Mouse (Mus musculus) 416B (cell line): ENCODE results near the gene Nosip.
"Not testable (repeated sequence)": the region's sequence is repeated elsewhere in the genome, so short reads cannot be mapped to it uniquely, and the experiment has no call there.

Experiments
- DNase-seq: peaks from one replicate; pipeline ENCODE4 v3.0.0; 2011; ENCODE audit warnings: low read depth

Nosip gene

DNA sequence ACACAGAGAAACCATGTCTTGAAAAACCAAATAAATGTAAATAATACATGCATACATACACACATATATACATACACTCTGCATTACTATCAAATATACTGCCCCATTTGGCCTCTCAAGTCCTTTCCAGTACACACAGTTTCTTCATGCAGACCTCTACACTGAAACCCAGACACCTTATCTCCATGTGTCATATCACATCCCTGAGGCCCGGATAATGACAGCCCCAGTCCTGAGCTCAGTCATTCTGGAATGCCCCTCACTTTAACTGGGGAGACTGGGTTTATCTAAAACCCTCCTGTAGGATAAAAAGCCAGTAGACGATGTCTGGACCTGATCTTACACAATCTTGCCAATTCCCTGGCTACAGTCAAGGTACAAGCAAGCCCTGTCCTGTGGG lies 51.2 kb downstream of the Nosip start:
- no peak for DNase-seq

DNA sequence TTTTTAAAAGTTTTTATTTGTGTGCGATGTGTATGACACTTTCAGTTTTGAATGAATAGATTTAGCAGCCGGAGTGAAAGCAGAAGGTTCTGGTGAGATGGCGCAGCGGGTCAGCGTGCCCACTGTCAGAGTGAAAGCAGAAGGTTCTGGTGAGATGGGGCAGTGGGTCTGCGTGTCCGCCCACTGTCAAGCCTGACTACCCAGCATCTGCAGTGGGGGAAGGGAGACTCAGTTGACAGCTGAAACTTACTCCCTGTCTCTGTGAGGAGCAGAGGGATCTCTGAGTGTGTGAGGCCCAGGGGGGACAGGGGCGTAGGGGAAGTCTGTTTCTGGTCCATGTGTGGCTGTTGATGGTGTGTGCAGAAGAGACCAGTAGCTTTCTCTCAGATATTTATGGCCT lies 55.3 kb downstream of the Nosip start:
- DNase-seq = no peak

DNA sequence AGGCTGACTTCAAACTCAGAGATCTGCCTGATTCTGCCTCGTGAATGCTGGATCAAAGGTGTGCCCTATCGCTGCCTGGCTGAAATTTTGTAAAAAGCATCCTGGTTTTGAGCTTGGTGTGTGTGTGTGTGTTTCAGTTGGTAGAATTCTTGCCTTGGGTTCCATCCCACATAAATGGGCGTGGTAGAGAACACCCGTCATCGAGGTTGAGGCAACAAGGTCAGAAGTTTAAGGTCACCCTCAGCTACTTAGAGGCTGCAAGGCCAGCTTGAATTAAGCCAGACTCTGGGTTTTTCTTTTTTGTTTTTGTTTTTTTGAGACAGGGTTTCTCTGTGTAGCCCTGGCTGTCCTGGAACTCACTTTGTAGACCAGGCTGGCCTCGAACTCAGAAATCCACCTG lies 56.1 kb downstream of the Nosip start:
- no peak for DNase-seq

DNA sequence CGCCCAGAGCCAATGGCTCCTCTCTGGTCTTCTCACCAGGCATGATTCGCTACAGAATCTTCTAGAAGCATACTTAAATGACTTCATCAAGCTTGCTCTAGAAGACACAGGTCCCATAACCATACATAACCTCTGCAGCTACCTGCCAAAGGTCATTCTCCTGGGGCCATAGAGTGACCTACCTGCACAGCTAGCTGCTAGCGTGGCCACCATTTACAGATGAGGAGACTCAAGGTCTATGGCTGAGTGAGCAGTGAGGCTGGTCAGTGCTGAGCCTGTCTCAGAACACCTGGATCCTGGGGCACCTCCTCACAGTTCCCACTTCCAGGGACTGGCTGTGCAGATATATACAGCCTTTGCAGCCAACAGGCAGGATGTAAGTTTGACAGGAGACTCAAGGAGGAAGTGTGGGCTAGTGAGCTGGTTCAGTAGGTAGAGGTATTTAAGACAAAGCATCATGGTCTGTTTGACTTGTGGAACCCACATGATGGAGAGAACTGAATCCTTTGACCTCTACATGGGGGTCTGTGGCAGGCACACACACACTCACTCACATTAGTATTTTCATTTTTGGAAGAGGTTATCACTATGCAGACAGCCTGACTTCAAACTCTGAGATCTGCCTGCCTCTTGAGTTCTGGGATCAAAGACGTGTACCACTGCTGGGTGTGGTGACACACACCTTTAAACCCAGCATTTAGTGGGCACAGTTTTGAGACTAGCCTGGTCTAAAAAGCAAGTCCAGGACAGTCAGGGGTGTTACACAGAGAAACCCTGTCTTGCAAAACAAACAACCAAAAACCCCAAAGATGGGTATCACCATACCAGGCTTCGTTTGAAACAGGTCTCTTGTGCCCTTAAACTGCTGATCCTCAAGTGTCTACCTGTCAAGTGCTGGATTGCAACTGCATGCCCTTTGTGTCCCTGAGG lies 57.8 kb downstream of the Nosip start:
- no peak for DNase-seq

DNA sequence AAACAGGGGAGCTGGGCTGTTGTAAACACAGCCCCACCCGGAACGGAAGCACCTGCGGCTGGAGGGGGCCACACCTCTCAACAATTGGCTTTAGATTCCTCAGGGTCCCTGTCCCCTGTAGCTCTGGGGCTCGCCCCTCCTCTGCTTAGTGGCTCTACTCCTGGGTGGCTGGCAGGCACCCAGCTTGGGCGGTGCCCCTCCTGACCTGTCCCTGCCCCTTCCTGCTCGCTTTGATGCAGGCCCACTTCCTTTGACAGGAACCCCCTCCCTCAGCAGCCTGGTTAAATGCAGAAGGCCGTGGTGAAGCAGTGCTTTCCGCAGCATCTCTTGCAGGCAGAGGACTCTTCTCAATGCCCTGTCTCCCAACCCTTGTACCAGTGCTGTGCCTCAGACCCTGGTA lies 59.2 kb downstream of the Nosip start:
- peak; percentile 90 for DNase-seq

DNA sequence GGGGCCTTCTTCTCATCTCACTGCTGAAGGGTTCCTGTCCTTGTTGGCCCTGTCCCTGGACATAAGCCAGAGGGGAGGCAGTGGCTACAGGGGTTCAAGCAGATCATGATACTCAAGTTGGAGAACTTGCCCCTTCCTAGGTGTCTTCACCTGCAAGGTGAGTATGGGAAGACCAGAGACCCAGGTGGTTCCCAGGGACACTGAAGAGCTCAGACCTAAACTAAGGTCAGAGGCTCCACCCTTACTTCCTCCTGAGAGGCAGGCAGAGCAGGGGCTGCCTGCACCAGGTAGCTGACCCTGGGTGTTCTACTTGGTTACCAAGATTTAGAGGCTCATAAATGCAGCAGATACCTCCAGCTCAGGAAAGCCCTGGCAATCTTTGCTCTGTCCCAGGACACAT lies 59.7 kb downstream of the Nosip start:
- no peak for DNase-seq

DNA sequence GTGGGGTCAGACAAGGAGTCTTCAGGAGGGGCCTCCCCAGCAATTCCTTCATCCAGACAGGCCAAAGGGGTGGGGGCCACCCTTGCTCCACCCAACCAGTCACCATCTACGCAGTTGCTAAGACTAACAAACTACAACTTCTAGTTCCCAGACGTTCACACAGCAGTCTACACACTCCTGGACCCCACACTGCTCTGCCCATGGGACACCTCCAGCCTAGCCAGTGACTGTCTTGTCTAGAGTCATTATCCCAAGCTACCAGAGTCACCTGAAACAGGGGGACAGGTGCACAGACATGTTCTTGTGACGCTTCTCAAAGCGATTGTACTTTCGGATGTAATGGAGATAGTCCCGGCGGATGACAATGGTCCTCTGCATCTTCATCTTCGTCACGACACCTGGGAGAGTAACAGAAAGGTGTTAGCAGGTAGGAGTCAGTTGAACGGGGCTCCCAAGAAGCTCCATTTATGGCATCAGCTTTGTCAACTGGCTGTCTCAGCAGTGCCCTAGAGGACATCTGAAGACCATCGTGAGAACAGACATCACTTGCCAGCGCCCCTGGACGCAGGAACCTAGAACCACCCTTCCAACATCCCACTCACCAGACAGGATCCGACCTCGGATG lies 60.4 kb downstream of the Nosip start:
- DNase-seq = no peak

DNA sequence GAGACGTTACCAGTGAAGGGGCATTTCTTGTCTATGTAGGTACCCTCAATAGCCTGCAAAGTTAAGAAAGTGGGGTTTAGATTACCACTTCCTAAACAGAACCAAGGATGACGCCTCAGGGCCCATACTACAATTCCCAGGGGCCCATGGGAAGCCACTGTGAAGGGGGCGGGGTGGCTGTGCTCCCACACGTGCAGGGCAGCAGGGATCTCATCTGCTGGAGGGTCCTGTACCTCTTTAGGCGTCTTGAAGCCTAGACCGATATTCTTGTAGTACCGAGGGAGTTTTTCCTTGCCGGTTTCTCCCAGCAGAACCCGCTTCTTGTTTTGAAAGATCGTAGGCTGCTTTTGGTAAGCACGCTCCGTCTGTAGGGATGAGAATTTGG lies 60.9 kb downstream of the Nosip start:
- peak; percentile 63 for DNase-seq

DNA sequence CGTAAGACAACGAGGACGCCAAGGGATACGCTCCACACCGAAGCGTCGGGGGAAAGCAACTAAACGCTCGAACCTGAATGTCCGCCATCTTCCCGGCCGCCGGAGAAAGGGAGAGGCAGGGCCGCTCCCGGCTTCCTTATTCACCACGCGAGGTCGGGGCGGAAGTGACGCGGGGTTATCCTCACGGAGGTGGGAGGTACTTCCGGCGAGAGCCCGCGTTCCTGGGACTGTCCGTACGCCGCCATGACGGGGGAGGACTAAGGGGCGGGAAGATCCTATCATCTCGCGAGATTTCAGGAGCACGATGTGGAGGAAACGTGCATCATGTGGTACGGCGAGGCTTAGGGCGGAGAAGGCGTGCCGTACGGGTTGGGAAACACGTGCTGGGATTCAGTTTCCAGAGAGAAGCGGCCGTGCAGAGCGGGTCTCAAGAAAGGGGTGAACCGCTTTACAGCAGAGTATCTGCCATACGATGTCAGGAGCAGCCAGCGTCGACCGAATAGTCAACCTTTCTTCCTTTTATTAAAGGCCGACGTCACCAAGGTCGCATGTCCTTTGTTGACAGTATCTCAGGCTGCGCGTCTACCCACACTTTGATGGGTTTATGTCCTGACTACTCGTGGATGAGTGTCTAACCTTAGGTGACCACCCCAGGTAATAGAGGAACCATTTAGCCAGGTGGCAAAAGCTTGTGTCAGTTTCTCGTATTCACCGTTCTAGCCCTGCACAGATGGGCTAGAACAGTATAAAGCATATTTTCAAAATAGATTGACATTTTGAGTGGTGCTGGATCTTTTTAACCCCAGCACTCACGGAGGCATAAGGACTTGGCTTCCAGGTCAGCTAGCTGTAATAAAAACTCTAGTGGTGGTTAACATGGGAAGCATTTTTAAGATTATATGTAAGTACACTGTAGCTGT lies 62.3 kb downstream of the Nosip start, which contains the start of gene Rps11:
TSS of gene Rps11 (minus strand) at position 216 of the 920 bp plus-strand sequence.
- peak; percentile 100 for DNase-seq

DNA sequence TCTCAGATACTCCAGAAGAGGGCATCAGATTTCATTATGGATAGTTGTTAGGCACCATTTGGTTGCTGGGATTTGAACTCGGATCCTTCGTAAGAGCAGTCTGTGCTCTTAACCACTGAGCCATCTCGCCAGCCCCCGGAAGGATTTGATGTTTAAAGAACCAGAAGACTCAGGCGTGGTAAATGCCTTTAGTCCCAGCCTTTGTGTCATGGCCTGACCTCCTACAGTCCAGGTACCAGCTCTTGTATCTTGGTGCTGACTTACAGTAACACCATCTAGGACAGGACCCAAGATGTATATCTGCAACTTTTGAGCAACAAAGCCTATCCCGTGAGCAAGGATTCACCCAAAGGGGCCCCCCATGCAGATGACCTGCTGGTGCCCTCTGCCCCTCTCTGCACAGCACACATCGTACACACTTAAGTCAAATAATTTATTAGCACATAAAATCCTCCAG lies 62.9 kb downstream of the Nosip start:
- peak; percentile 86 for DNase-seq

DNA sequence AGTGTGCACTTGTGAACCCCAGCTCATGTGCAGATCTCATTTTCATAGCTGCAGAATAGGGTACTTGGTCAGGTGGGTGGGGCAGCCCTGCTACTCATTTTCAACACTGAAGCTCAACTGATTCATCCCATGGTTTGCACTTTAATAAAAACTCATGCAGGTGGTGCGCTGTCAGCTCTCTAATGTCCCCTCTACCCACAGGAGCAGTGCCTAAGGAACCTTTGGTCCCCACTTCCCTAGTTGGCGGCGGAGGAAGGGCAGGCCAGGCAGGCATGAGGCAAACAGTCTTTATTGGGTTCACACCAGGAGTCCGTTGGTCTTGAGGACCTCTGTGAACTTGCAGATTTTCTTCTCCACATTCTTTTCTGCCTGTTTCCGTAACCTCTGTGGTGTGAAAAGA lies 63.4 kb downstream of the Nosip start:
- DNase-seq = not testable (repeated sequence)

DNA sequence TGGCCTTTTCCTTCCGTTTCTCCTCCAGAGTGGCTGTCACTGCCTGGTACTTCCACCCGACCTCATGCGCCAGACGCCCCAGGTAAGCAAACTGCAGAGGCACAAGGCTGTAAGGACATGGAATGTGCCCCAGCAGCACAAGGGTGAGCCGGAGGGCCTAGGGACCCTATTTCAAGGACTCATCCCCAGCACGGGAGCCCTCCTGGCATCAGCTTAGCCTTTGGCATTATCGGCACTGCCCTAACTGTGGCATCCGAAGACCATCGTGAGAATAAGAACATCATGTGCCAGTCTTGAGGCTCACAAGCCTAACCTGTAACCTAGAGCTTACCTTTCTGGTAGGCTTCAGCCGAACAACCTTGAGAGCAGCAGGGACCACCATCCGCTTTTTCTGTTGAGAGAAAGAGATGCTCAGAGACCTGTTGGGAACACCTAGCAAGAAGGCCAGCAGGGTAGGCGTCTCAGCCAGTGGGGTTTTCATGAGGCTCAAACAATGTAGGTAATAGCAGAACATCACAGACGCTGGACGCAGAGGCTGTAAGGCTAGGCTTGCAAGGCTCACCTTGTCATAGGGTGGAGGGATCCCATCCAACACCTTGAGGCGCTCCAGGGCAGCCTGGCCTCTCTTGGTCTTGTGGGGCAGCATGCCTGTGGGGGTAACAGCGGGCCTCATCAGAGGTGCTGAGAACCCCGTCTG lies 64.1 kb downstream of the Nosip start:
- DNase-seq = no peak

DNA sequence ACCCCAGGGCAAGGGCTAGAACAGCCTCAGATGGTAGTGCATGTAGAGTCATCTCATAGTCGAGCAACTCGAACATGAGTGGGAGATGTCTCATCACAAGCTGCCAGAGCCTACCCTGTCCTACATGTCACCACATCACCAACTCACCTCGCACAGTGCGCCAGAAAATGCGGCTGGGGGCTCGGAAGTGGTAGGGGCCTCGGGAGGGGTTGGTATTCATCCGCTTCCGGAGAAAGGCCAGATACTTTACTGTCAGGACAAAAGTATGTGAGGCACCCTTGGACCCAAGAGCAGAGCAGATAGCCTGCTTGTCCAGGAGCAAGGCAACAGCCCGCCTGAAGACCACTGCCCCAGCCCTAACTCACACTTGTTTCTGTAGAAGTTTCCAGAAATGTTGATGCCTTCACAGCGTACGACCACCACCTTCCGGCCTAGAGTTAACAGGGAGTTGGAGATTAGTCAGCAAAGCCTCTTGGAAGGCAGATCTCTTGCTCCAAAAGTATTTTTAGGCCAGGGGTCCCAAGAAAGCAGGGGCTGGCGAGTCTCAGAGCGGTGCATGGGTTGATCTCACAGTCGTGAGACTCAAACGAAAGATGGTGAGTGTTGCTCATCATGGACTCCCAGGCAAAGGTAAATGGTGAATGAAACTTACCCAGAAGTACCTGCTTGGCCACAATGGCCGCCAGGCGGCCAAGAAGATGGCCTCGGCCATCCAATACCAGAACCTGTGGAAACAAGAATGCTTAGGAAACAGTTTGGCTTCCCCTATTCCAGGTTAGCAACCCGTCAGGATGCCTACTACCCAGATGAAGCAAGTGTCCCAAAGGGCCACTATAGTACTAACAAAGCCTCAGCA lies 64.8 kb downstream of the Nosip start:
- DNase-seq = peak; percentile 55
